In the genomic region with DNA sequence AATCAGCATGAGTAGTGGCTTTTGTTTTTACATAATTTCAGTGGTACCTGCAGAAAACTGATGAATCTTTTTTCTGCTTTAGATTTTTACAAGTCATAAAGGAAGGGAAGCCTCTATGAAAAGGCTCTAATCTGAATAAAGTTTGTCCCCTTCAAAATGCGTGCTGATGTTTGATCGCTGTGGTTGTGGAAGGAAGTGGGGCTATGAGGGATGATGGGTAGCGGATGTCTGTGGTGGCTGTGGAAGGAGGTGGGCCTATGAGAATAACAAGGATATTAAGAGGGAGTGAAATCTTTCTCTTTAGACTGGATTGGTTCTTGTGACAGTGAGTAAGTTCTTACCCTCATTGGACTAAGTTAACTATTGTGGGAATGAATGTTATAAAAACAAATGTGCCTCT, we compare ENCODE assay signal across 15 mouse cellular contexts. TPM values are rescaled to one million over a fixed set of nuclear protein-coding genes. Genes with fewer than 3 reads are reported as not detected.
"Had no signal": no experiment of that assay in that cellular context is flagged by ENCODE, and none has a peak within 500 bp of the region (broad histone marks: within the 10 kb centered on the region; RNA-seq: fewer than 3 reads in every experiment).

No protein-coding gene starts in this region.

- DNase-seq: kidney, adult 9 months; kidney, postnatal 14 days; kidney, postnatal 4 days; liver; lung, adult 18-20 months; lung, postnatal 10 days; lung, postnatal 36 days; midbrain, embryonic 14.5 days; retina, postnatal 1 day; right cerebral cortex, postnatal 25 days; spleen, adult 18-20 months; thymus, adult 2 months; thymus, postnatal 25 days had no signal

- ATAC-seq: liver, embryonic 12.5 days had no signal

RNA-seq across cellular contexts. Expression of a gene that starts 23.0 kb away (rescaled TPM):
- total RNA-seq: megakaryocyte-erythroid progenitor cell, adult 5-6 weeks had no signal
